ENCODE assay signal across 8 mouse cellular contexts in genomic region chr8:84985684-84986378, GRCm38 (mm10). TPM values are rescaled to one million over a fixed set of nuclear protein-coding genes. Genes with fewer than 3 reads are reported as not detected.
DNase-seq lines count a peak whose midpoint lies in the region; ATAC-seq lines count a peak whose summit lies in the region.

No protein-coding gene starts in this region.

- under 1% methylated on average over 37 of the region's 53 CpGs for WGBS in embryonic facial prominence, embryonic 14.5 days
- under 1% methylated on average over 53 of the region's 53 CpGs for WGBS in heart, embryonic 10.5 days
- under 1% methylated on average over 53 of the region's 53 CpGs for WGBS in kidney, embryonic 15.5 days
- under 1% methylated on average over 53 of the region's 53 CpGs for WGBS in stomach, embryonic 15.5 days

- H3K27ac ChIP-seq in embryonic facial prominence, embryonic 14.5 days (replicated peaks; ENCODE audit: low read depth, low read length) = peak overlapping the region; percentile 69
- H3K27ac ChIP-seq in heart, embryonic 10.5 days = peak overlapping the region; percentile 91
- H3K27ac ChIP-seq in kidney, embryonic 15.5 days = peak overlapping the region; percentile 85
- peak overlapping the region; percentile 95 for H3K27ac ChIP-seq in stomach, embryonic 15.5 days

- DNase-seq in 3134 (ENCODE audit: extremely low read depth, insufficient read length, low spot score) (peak; percentile 93), liver (peak; percentile 93)
- DNase-seq in adrenal gland, postnatal 36 days = peak; percentile 88 to 94
- peak; percentile 94 for DNase-seq in embryonic facial prominence, embryonic 14.5 days (ENCODE audit: low spot score)
- peak; percentile 95 for DNase-seq in heart, embryonic 10.5 days (ENCODE audit: low spot score)
- peak; percentile 83 to 94 for DNase-seq in monocyte, adult 2 months (ENCODE audit: low read depth in 1 of 2, low spot score in 2 of 2)

- no peaks in the 10 kb centered on the region; the same call in 1 of the 2 replicates for H3K27me3 ChIP-seq in embryonic facial prominence, embryonic 14.5 days (replicated peaks; ENCODE audit: control insufficient read depth, insufficient read depth, low read length)
- peaks cover 37% of the 10 kb centered on the region for H3K27me3 ChIP-seq in heart, embryonic 10.5 days (ENCODE audit: insufficient read depth, poor library complexity, severe bottlenecking)
- H3K27me3 ChIP-seq in kidney, embryonic 15.5 days = peaks cover 20% of the 10 kb centered on the region
- H3K27me3 ChIP-seq in stomach, embryonic 15.5 days (replicated peaks) = no peaks in the 10 kb centered on the region

- H3K36me3 ChIP-seq in embryonic facial prominence, embryonic 14.5 days (ENCODE audit: control insufficient read depth, insufficient read depth, low read length) = no peaks in the 10 kb centered on the region
- no peaks in the 10 kb centered on the region for H3K36me3 ChIP-seq in heart, embryonic 10.5 days
- no peaks in the 10 kb centered on the region for H3K36me3 ChIP-seq in kidney, embryonic 15.5 days
- H3K36me3 ChIP-seq in stomach, embryonic 15.5 days = no peaks in the 10 kb centered on the region

- peaks cover 28% of the 10 kb centered on the region for H3K4me1 ChIP-seq in embryonic facial prominence, embryonic 14.5 days (ENCODE audit: control insufficient read depth, insufficient read depth, low read length)
- H3K4me1 ChIP-seq in heart, embryonic 10.5 days = peaks cover 59% of the 10 kb centered on the region
- peaks cover 57% of the 10 kb centered on the region for H3K4me1 ChIP-seq in kidney, embryonic 15.5 days
- peaks cover 46% of the 10 kb centered on the region for H3K4me1 ChIP-seq in stomach, embryonic 15.5 days

- peak overlapping the region; percentile 69 for H3K9ac ChIP-seq in embryonic facial prominence, embryonic 14.5 days (ENCODE audit: low read depth, low read length)
- peak overlapping the region; percentile 66 for H3K9ac ChIP-seq in kidney, embryonic 15.5 days
- peak overlapping the region; percentile 49; the same call in 1 of the 2 replicates for H3K9ac ChIP-seq in stomach, embryonic 15.5 days

- H3K4me2 ChIP-seq in embryonic facial prominence, embryonic 14.5 days (ENCODE audit: low read depth, low read length) = peak overlapping the region; percentile 98
- peak overlapping the region; percentile 100 for H3K4me2 ChIP-seq in kidney, embryonic 15.5 days
- peak overlapping the region; percentile 99 for H3K4me2 ChIP-seq in stomach, embryonic 15.5 days

- ATAC-seq in embryonic facial prominence, embryonic 14.5 days (ENCODE audit: low read depth) = peak; percentile 20
- peak; percentile 12; the same call in 1 of the 2 replicates for ATAC-seq in kidney, embryonic 15.5 days (replicated peaks; ENCODE audit: low FRiP score)
- ATAC-seq in stomach, embryonic 15.5 days (ENCODE audit: insufficient read depth, low FRiP score, low read depth) = peak; percentile 19

- H3K4me3 ChIP-seq in embryonic facial prominence, embryonic 14.5 days (ENCODE audit: low read depth, low read length) = peak overlapping the region; percentile 55
- peak overlapping the region; percentile 71 for H3K4me3 ChIP-seq in heart, embryonic 10.5 days
- H3K4me3 ChIP-seq in kidney, embryonic 15.5 days (replicated peaks) = peak overlapping the region; percentile 55
- H3K4me3 ChIP-seq in stomach, embryonic 15.5 days (replicated peaks) = peak overlapping the region; percentile 52

- H3K9me3 ChIP-seq in embryonic facial prominence, embryonic 14.5 days (ENCODE audit: control insufficient read depth, low read length) = no peaks in the 10 kb centered on the region
- no peaks in the 10 kb centered on the region for H3K9me3 ChIP-seq in heart, embryonic 10.5 days
- no peaks in the 10 kb centered on the region for H3K9me3 ChIP-seq in kidney, embryonic 15.5 days (replicated peaks)
- no peaks in the 10 kb centered on the region for H3K9me3 ChIP-seq in stomach, embryonic 15.5 days

RNA-seq across cellular contexts. Expression of gene Hook2, which starts 4.6 kb away (rescaled TPM):
- 1 to 10 TPM; 7.0 to 8.2 TPM for total RNA-seq in adrenal gland, postnatal 36 days (2021)
- 13.1 and 15.3 TPM in 2 replicates for polyA plus RNA-seq in embryonic facial prominence, embryonic 14.5 days (2014; fragmentation: Nextera tagmentation; extraction: Ambion mirVana)
- 8.4 and 14.7 TPM in 2 replicates for polyA plus RNA-seq in heart, embryonic 10.5 days (2016; fragmentation: Nextera tagmentation; extraction: Ambion mirVana)
- polyA plus RNA-seq in kidney, embryonic 15.5 days (2015; fragmentation: Nextera tagmentation; extraction: Ambion mirVana) = 25.3 and 27.0 TPM in 2 replicates
- 46.3 and 51.1 TPM in 2 replicates for polyA plus RNA-seq in stomach, embryonic 15.5 days (2015; fragmentation: Nextera tagmentation; extraction: Ambion mirVana)

RNA-seq across cellular contexts. Expression of gene Junb, which starts 7.3 kb away (rescaled TPM):
- total RNA-seq in adrenal gland, postnatal 36 days (2021) = 100 to 1,000 TPM in 1 of 2 experiments, 10 to 100 TPM in 1; 71.5 to 139 TPM
- 16.8 and 18.4 TPM in 2 replicates for polyA plus RNA-seq in embryonic facial prominence, embryonic 14.5 days (2014; fragmentation: Nextera tagmentation; extraction: Ambion mirVana)
- 9.5 and 11.4 TPM in 2 replicates for polyA plus RNA-seq in heart, embryonic 10.5 days (2016; fragmentation: Nextera tagmentation; extraction: Ambion mirVana)
- polyA plus RNA-seq in kidney, embryonic 15.5 days (2015; fragmentation: Nextera tagmentation; extraction: Ambion mirVana) = 9.6 TPM in 2 replicates
- 33.4 and 49.6 TPM in 2 replicates for polyA plus RNA-seq in stomach, embryonic 15.5 days (2015; fragmentation: Nextera tagmentation; extraction: Ambion mirVana)

RNA-seq across cellular contexts. Expression of gene Rnaseh2a, which starts 16.3 kb away (rescaled TPM):
- 100 to 1,000 TPM; 109 to 136 TPM for total RNA-seq in adrenal gland, postnatal 36 days (2021)
- polyA plus RNA-seq in embryonic facial prominence, embryonic 14.5 days (2014; fragmentation: Nextera tagmentation; extraction: Ambion mirVana) = 73.7 and 88.9 TPM in 2 replicates
- 104 and 119 TPM in 2 replicates for polyA plus RNA-seq in heart, embryonic 10.5 days (2016; fragmentation: Nextera tagmentation; extraction: Ambion mirVana)
- polyA plus RNA-seq in kidney, embryonic 15.5 days (2015; fragmentation: Nextera tagmentation; extraction: Ambion mirVana) = 125 and 129 TPM in 2 replicates
- 112 and 113 TPM in 2 replicates for polyA plus RNA-seq in stomach, embryonic 15.5 days (2015; fragmentation: Nextera tagmentation; extraction: Ambion mirVana)

RNA-seq across cellular contexts. Expression of gene Prdx2, which starts 16.4 kb away (rescaled TPM):
- total RNA-seq in adrenal gland, postnatal 36 days (2021) = 100 to 1,000 TPM; 651 to 659 TPM
- polyA plus RNA-seq in embryonic facial prominence, embryonic 14.5 days (2014; fragmentation: Nextera tagmentation; extraction: Ambion mirVana) = 715 and 771 TPM in 2 replicates
- polyA plus RNA-seq in heart, embryonic 10.5 days (2016; fragmentation: Nextera tagmentation; extraction: Ambion mirVana) = 810 and 835 TPM in 2 replicates
- 808 and 824 TPM in 2 replicates for polyA plus RNA-seq in kidney, embryonic 15.5 days (2015; fragmentation: Nextera tagmentation; extraction: Ambion mirVana)
- 637 and 677 TPM in 2 replicates for polyA plus RNA-seq in stomach, embryonic 15.5 days (2015; fragmentation: Nextera tagmentation; extraction: Ambion mirVana)

RNA-seq across cellular contexts. Expression of gene Gm49661, which starts 16.6 kb away (rescaled TPM):
- total RNA-seq in adrenal gland, postnatal 36 days (2021) = 1 to 10 TPM in 1 of 2 experiments, not detected in 1; 1.5 TPM
- polyA plus RNA-seq in embryonic facial prominence, embryonic 14.5 days (2014; fragmentation: Nextera tagmentation; extraction: Ambion mirVana) = not detected in 2 replicates
- polyA plus RNA-seq in heart, embryonic 10.5 days (2016; fragmentation: Nextera tagmentation; extraction: Ambion mirVana) = not detected in 2 replicates
- not detected in 2 replicates for polyA plus RNA-seq in kidney, embryonic 15.5 days (2015; fragmentation: Nextera tagmentation; extraction: Ambion mirVana)
- polyA plus RNA-seq in stomach, embryonic 15.5 days (2015; fragmentation: Nextera tagmentation; extraction: Ambion mirVana) = not detected in 2 replicates

Comparison
In these comparisons a context has a peak if more than half of its experiments do, and no peak if none do; other contexts are left out.
1. Peak in every context shown above with its lines: DNase-seq, ATAC-seq, H3K4me3 ChIP-seq and H3K27ac ChIP-seq.